Mouse (Mus musculus): Measurements from ENCODE around the gene Trpc7.

The Trpc7 gene

DNA sequence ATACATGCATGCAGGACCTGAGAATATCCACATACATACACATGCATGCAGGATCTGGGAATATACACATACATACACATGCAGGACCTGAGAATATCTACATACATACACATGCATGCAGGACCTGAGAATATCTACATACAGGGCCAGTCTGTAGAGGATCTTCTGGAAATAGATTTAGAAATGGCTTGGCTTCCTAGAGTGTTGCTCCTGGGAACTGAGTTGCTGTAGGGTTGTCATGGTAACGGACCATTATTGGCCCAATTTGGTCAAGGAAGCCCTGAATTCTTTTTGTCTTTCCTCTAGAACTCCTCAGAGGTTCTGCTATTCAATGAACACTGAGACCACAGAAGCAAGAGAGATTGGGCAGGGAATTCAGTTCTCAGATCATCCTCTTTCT lies 113.2 kb downstream of the Trpc7 start:
- no peak for DNase-seq

DNA sequence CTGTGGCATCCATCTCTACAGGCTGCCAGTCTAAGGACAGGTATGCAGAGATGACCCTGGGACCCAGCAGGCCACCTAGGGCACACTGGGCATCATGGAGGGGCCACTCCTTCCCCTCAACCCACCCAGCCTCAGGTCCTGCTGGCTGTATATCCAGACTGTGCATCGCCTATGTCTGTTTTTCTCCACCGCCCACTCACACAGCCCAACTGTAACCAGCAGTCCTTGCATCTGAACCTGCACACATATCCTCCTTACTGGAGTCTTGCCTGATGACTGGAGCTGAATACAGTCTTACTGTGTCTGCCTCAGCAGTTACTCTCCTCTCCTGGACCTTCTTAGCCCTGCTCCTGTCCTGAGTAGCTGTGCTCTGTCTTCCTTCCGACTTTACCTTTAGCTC lies 114.1 kb downstream of the Trpc7 start:
- DNase-seq: no peak

DNA sequence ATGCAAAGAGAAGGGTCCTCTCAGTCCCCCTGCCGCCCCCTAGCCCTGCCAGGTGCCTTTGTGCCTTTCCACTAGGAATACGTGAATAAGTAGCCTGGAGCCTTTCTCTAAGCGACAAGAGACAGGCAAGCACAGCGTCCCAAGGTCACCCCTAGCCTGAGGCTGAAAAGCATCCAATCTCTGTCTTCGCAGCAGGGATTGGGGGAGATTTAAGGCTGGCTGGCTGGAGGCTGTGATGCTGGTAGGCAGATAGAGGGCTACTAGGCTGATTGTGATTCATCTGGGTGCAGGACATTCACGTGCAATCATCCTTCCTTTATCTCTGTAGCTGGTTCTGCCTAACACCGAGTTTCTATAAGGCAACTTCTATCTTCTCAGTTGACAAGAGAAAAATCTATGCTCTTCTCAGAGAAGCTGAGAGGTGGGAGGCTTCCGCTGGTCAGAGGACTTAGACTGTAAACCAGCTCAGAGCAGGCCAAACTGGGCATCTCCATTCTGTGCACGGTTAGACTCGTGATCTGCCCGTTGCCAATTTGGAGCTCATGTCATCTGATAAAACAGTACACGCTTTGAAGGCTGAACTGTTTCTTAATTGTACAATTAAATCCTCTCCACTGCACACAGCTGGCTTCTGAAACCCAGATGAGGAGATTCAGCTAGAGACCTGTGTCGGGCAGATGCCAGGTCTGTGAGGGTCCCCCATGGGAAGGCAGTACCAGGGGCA lies 114.9 kb downstream of the Trpc7 start:
- DNase-seq: no peak

DNA sequence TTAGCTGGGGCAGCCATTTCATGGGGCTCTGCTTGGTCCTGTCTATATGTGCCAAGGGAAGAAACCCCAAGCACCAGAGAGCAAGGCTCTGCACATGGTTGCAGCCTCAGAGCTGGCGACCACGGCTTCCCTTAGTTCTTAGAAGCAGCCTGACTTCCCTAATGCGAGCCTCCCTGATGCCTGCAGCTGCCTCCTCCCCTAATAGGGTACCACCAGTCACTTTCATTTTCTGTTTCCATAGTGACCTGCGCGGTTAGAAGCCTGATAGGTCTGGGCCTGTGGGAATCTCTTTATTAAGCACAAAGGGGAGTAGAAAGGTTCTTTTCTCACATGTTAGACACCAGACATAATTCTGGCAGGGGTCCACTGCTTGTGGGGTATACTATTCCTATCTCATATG lies 121.5 kb downstream of the Trpc7 start:
- no peak for DNase-seq

DNA sequence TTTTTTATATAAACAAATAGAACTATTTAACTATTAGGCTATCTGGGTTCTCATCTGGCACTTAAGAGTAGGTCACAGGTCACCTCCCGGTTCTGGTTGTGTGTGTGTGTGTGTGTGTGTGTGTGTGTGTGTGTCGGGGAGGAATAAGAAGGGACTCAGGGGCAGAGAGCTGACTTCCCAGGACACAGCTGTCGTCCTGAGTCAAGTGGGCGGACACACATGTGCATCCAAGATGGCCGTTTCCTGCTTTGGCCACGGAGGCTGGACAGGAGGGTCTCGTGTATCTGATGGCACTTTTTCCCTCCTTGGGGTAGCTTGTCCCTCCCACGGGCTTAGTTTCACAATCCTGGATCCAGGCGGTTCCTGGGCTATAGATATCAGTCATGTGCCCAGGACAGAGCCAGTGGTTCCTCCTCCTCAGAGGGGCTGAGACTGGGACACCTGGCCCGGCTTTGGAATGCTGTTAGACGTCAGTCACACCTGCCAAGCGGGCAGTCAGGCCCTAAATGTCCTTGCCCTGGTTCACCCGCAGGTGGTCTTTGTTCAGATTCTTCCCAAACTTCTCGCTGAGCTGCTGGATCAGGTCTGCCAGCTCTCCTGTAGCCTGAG lies 122.4 kb downstream of the Trpc7 start:
- DNase-seq: no peak

DNA sequence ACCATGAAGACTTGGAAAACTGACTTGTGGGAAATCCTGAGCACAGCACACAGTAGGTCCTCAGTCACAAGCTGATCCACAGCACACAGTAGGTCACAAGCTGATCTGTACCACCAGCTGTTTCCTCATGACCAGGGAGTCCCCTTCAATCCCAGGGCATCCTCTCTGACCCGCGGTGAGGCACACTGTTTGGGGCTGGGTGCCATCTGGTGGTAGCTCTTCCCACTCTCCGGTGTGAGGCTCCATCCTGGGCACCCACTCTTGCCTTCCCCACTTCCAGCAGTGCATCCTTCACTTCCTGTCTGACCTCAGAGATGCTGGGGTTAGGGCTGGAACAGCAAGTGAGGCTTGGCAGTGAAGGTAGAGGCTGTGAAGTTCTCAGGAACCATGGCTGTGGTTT lies 123.2 kb downstream of the Trpc7 start:
- DNase-seq: no peak

DNA sequence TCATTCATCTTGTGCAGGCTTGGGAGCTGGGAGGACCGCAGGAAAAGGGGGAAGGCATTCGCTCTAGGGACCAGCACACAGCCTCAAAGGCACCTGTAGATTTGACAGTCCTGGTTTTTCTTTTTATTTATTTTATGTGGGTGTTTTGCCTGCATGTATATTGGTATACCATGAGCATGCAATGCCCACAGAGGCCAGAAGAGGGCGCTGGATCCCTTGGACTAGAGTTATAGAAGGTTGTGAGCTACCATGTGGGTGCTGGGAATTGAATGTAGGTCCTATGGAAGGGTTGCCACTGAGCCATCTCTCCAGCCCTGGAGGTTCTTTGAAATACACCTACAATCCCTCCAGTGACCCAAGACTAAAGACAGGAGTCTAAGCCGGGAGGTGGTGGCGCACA lies 125.0 kb downstream of the Trpc7 start:
- DNase-seq: no peak

DNA sequence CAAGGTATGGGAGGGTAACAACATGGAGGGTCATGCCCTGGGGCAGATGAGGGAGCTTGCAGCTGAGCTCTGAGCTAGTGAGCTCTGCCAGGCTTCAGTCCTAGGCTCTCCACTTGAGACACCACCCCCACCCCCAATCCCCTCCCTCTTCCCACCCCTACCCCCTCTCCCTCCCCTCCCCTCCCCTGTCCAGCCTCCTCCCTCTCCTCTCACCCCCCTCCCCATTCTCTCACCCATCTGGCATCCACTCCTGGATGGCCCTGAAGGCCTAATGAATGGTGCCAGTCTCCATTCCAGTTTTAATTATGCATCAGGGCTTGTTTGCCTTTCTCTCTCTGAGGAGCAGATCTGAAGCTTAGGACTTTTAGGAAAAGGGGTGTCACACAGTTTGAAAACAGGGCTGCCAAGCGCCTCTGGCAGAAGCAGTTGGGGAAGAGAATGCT lies 125.6 kb downstream of the Trpc7 start:
- DNase-seq: no peak

DNA sequence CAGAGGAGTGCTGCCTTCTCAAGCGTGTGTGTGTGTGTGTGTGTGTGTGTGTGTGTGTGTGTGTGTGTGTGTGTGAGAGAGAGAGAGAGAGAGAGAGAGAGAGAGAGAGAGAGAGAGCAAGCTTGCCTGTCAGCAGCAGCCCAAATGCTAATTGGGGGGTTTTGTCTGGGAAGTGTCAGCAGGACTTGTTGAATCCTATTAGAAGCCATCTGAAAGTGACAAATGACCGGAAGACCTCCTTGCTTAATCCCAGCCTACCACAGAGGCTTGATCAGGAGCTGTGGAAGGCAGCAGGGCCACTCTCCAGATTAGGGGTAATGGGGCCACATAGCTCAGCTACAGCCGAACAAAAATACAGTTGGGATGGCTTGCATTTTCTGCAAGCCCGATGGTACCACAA lies 126.4 kb downstream of the Trpc7 start:
- no peak for DNase-seq

DNA sequence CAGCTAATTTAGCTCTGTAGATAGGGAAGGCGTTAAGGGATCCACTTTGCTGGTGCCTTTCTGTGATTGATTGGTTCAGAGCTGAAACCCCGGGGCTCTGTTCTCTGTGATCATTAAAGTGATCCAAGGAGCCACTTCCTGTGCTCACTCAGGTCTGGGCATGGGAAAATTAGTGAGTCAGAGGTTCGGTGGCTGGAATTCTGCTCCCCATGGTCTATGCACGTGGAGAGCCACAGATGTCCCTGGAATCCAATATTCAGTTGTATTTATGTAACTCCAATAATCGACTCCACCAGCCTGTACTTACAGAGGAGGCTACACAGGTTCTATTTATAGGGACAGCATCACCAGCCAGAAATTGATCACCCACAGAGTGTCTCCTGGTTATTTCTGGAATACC lies 129.6 kb downstream of the Trpc7 start:
- no peak for DNase-seq

DNA sequence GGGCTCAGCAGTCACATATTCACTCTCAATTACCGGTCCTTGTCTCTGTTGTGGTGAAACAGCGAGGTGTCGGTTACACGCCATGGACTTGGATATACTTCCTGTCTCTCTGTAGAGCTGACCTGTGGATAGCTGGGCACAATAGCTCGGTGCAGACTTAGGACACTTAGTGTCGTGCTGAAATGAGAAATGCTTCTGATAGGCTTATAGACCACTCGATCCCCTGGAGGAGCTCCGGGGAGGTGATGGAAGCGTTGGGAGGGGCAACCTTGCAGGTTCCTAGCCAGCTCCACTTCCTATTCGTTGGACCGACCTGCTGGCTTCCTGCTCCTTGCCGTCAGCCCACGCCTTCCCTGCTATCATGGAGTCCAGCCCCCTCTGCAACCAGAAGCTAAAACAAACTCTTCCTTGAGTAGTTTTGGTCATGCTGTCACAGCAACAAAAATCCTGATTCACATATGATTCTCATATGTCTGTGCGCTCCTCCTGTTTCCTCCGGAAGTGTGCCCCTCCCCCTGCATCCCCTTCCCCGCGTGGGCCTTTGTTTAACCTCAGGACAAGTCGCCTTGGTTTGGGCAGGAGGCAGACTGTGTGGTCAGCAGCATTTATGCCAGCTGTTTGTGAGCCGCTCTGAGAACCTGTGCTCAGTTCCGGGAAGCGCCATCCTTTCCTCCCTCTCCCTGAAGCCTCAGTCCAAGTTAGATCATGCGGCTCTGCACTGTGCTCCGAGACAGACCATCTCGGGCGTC lies 130.3 kb downstream of the Trpc7 start:
- DNase-seq: no peak

DNA sequence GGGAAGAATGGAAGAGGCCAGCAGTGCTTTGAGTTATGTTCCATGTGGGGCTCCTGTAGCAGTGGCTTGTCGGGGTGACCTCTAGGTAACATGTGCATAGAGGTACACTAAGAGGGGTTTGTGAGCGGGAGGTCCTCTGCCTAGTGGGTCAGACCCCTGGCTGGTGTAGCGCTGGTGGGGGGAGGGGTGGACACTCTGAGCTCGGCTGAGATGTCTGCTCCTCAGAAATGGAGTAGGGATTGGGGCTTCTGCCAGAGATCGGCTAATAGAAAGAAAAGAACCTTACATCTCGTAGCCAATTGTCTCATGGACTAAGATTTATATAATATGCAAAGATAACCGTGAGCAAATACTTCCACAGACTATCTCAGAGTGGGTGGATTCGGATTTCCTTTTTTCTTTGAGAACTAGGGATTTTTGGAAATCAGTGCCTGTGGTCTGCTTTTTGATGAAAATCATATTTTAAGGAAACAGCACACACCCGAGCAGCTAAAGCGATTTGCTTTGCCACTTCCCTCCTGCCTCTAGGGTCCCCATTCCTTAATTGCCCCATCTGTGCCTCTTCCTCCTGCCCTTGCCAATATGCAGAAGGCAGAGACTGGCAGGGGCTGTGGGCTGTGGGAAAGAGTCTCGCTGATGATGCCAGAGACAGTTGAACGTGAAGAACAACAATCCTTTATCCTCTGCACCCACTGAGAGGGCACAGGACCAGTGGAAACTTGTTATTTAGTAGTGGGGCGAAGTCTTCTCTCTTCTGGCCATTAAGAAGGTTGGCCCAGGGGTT lies 133.2 kb downstream of the Trpc7 start:
- DNase-seq: no peak

DNA sequence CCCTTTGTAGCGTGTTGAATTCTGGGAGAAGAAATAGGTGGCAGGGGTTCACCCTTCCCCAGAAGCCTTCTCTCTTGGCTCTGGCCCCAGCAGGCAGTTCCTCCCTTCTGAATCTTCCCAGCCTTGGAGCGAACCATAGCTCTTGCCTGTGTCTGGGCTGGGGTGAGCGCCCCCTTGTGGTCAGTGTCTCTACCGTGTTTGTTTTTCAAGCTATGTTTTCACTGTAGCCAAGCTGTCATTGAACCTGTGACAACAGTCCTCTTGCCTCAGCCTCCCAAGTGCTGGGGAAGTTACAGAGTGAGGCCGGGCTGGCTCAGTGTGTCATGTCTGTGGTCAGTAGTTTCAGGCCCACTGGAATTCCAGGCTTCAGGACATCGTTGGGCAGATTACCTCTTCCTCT lies 137.3 kb downstream of the Trpc7 start:
- peak; percentile 48 for DNase-seq

DNA sequence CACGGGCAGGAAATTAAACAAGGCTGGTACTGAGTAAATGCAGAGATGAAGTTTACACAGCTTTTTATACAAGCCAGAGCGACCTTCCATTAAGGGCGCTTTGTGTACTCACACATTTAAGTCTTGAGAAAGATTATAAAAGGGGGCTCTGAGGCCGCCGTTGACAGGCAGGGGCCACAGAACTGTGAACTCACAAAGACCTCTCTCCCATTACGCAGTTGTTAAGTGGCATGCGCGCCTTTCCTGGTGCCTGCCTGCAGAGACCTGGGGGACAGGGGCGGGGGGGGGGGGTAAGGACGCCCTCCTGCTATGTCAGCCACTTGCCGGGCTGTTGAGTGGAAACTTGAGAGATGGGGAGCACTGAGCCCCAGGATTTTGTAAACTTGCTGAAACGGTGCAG lies 138.6 kb downstream of the Trpc7 start:
- DNase-seq: no peak

DNA sequence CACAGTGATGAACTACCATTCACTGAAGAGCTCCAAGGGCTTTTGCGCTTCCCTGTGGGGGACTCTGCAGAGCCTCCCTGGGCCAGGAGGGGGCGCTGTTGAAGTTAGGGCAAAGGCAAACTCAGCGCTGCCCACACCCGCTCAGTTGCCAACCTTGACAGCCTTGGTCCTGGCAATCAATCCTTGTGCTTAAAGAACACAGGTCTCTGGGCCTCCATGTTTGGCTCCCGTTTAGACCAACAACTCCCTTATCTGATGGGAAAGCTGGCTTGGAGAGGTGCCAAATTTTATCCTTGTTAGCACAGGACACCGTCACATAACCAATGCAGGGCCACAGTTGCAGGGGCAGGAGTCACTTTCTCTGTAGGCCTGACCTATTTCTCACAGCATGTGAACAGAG lies 139.9 kb downstream of the Trpc7 start:
- DNase-seq: no peak

DNA sequence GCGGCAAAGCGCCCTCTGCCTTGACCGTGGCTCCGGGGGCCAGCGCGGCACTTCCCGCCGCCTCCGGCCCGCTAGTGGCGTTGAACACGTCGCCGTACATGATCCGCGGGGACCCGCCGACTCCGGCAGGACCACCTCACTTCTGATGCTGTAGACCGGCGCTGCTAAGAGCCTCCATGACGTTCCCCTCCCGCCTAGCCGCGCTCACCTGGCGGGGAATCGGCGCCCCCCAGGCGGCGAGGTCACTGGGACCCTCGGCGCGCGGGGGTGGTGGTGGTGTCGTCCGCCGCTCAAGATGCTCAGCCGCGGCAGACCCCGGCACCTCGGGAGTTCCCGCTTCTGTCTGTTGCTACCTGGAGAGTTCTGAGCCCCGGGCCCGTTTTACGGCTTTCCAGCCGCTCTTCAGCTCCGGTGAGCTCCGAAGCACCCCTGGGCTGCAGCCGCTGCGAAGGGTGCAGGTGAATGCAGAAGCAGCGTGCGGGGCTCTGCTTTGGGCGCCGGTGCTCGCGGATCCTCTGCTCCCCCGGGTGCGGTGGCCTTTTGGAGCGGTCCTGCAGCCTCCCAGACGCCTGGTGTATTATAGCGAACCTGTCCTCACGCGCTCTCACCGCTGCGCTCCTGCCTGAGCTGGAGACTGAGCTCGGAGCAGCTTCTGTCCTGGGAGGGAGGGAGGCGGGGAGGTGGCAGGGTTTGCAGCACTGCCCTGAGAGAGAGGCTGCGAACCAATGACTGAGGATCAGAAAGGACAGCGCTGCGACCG lies 142.4 kb downstream of the Trpc7 start, which contains the start of gene Gm45623:
TSS of gene Gm45623 (minus strand) at position 636 of the 760 bp plus-strand sequence.
- DNase-seq: no peak

DNA sequence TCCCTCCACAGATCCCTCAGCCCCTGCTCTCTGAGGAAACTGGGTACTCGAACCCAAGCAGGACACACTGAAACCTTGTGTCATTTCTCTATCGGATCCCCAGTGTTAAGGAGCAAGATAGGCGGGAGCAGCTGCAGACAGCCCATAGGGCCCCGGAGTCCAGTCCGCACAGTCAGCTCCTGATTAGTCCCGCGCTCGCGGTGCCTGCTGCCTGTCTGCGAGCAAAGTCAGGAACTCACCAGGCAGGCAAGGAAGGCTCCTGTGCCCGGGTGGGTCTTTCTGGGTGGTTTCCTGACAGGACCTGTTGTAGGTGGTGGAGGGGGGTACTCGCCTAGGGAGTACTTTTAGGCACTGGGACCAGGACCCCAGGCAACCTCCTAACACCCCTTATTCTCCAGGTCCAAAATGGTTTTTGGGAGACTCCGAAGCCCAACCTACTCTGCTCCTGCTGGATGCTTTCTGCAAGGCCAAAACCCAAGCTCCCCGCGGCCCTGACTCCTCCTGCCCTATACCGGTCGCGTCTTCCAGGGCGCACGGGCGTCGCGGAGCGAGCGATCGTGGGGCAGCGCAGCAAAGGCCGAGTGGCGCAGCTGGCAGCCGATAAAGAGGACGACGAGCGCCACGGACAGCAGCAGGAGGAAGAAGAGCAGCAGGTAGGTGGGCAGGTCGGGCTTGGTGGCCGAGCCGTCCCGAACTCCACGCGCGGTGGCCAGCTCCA lies 143.2 kb downstream of the Trpc7 start:
- DNase-seq: no peak

DNA sequence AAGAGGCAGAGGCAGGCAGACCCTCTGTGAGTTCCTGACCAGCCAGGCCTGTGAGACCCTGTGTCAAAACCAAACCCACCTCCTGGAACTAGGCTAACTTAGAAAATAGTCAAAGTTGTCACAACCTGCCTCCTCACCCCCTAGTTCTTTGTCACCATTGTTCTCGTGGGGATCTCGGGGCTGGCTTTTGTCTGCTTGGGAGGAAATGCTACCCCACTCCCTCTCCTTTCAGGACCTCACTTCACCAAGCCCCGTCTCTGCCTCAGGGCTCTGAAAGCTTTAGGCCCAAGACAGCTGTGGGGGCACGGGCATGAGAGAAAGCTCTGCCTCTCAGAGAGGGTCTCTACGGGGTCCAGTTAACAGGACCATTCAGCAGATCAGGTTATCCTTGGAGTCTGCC lies 144.0 kb downstream of the Trpc7 start:
- no peak for DNase-seq

DNA sequence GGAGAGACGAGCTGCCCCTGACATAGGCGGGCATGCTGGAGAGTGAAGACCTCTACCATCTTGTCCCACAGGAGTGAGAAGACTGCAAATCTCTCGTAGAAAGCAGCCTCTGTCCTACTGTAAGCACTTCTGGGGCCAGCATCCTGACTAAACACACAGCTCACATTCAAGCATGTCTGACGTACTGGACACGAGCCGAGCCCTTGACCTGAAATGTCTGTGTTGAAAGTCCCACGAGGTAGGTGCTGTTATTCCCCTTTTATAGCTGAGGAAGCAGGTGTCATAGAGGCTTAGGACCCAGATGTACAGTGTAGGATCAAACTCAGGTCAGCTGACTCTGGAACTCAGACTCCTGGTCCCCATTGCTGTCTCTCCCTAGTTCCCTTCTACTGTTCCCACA lies 146.4 kb downstream of the Trpc7 start:
- DNase-seq: no peak

DNA sequence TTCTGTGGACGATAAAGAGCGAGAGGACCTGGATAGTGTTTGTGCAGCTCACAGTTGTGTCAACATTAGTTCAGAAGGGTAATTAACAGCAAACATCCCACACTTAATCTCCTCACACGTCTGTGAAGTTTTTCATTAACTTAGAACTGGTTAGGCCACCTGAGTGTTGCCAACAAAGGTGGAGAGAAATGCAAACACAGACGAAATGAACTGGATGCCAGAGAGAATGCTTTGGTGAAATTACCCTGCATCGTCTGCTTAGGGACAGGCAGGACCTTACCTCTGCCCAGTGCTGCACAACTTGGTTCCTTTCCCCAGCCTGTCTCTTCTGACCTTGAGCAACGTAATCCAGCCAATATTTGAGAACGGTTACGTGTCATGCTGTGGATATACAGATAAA lies 148.2 kb downstream of the Trpc7 start:
- DNase-seq: no peak

DNA sequence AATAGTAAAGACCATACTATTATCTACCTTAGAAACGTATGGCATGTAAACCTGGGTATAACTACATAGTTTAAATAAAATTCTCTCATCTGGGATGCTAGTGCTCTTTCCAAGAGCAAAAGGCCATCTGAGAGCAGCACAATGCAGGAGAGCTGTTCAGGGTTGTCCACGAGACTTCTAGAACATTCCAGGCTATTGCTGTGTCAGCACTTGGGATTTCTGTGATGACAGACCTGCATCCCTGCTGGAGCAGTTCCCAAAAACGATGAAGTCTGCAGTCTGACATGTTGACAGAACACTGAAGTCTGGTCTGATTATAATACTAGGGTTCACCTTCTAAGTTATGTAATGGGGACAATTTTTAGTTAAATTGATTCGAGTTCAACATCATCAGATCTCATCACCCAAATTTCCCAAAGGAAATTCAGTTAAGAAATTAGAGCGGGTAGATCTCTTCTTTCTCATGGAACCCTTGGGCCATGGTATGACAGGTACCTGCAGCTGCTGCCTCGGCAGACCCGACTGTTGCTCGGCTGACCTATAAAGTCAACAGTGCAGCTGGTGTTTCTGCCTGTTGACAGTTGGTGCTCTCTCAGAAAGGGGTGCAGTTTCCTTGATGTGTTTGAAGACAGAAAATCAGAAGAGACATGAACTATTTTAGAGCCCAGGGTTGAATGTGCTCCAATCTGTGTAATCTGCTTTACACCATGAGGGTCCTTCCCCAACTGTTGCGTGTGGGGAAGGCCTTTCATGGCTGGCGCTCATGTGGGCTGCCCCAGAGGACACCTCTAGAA lies 148.9 kb downstream of the Trpc7 start:
- DNase-seq: no peak

Data from cerebellum, adult 11-12 months (tissue).